Mouse (Mus musculus) heart, embryonic 10.5 days (tissue): ENCODE data around the gene Phactr2. TPM values are rescaled to one million over a fixed set of nuclear protein-coding genes. Genes with fewer than 3 reads are reported as not detected.

ENCODE experiments used
- DNase-seq: peaks from one replicate; pipeline ENCODE4 v3.0.0-alpha.2; 2017; ENCODE audit warnings: low spot score
- H3K27ac ChIP-seq: fragments of 300-500 bp; sonication (generic); 2 replicates; pipeline ENCODE4 v1.5.1; 2016; ENCODE audit warnings: mild to moderate bottlenecking
- H3K27me3 ChIP-seq: fragments of 300-500 bp; sonication (generic); 2 replicates; pipeline ENCODE4 v1.6.1; 2016; ENCODE audit warnings: mild to moderate bottlenecking; ENCODE audit not compliant: poor library complexity, insufficient read depth, severe bottlenecking
- H3K36me3 ChIP-seq: fragments of 300-500 bp; sonication (generic); 2 replicates; pipeline ENCODE4 v1.6.1; 2016; ENCODE audit warnings: mild to moderate bottlenecking, moderate library complexity
- H3K4me1 ChIP-seq: fragments of 300-500 bp; sonication (generic); 2 replicates; pipeline ENCODE4 v1.6.1; 2016; ENCODE audit warnings: mild to moderate bottlenecking
- H3K4me3 ChIP-seq: fragments of 300-500 bp; sonication (generic); 2 replicates; pipeline ENCODE4 v1.5.1; 2016; ENCODE audit warnings: mild to moderate bottlenecking, moderate library complexity
- H3K9me3 ChIP-seq: fragments of 300-500 bp; sonication (generic); 2 replicates; pipeline ENCODE4 v1.6.1; 2016; ENCODE audit warnings: mild to moderate bottlenecking, moderate library complexity
- WGBS: fragments of 180-500 bp; shearing (Covaris S2); methylation state at CpG from one replicate; pipeline ENCODE4 v1.1.7; 2016; 5-methylcytosine and 5-hydroxymethylcytosine counted together
- polyA plus RNA-seq: library from polyadenylated mRNA; unstranded; fragments of >200 nt; fragmentation: Nextera tagmentation; extraction: Ambion mirVana; gene quantifications from 2 replicates; pipeline ENCODE4 v1.2.1, GENCODE M21; 2016

Phactr2 gene
- polyA plus RNA-seq, 1 experiment from 2014 or later: 53.3 TPM

DNA sequence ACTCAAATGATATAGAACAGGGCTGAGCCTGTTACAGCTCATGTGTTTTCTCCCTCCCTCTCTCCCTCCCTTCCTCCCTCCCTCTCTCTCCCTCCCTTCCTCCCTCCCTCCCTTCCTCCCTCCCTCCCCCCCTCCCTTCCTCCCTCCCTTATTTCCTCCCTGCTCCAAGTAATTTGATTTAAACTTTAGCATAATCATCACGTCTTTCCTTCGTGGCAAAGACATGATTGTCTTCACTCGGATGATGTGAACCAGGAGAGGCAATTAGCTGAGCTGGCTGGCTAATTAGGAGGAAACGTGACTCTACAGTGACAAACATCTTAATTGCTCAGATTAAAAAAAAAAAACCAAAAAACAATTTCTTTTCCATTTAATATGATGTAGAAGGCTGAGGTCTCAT is 55.0 kb downstream of the Phactr2 start:
- H3K4me1 ChIP-seq: no peaks in the 10 kb centered on the region
- DNase-seq: no peak
- H3K4me3 ChIP-seq: no peak overlapping the region
- no peaks in the 10 kb centered on the region for H3K9me3 ChIP-seq
- no peaks in the 10 kb centered on the region for H3K27me3 ChIP-seq
- no peaks in the 10 kb centered on the region for H3K36me3 ChIP-seq
- WGBS: 70% methylated on average over 4 of the region's 4 CpGs
- no peak overlapping the region for H3K27ac ChIP-seq

DNA sequence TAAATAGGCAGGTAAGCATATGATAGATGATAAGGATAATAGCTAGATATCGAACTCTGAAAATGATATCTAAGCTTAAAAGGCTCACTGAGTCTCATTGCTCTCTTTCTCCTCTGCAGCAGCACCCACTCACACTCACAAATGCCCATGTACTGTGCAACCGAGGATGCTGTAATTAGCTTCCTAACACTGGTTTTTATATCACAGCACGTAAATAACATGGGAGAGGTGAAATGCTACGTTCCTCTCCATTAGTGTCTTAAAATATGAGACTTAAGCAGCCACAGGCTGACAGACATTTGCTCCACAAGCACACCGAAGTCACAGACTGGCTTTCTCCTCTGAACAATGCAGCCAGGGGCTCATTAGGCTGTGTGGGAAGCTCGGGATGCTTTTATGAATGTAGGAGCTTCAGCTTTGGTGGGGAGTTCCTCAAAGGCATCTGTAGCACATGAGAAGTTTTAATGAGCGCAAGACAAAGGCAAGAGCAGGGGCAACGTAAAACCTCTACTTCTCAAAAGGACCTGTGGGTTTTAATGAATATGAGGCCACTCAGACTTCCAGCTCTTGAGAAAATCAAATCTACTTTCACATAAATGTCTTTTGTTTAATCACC is 58.6 kb downstream of the Phactr2 start:
- H3K4me3 ChIP-seq: no peak overlapping the region
- peaks cover 7% of the 10 kb centered on the region; the same call in 1 of the 2 replicates for H3K4me1 ChIP-seq
- 78% methylated on average over 8 of the region's 8 CpGs for WGBS
- no peaks in the 10 kb centered on the region for H3K9me3 ChIP-seq
- no peaks in the 10 kb centered on the region for H3K27me3 ChIP-seq
- H3K36me3 ChIP-seq: no peaks in the 10 kb centered on the region
- no peak overlapping the region for H3K27ac ChIP-seq
- DNase-seq: no peak

DNA sequence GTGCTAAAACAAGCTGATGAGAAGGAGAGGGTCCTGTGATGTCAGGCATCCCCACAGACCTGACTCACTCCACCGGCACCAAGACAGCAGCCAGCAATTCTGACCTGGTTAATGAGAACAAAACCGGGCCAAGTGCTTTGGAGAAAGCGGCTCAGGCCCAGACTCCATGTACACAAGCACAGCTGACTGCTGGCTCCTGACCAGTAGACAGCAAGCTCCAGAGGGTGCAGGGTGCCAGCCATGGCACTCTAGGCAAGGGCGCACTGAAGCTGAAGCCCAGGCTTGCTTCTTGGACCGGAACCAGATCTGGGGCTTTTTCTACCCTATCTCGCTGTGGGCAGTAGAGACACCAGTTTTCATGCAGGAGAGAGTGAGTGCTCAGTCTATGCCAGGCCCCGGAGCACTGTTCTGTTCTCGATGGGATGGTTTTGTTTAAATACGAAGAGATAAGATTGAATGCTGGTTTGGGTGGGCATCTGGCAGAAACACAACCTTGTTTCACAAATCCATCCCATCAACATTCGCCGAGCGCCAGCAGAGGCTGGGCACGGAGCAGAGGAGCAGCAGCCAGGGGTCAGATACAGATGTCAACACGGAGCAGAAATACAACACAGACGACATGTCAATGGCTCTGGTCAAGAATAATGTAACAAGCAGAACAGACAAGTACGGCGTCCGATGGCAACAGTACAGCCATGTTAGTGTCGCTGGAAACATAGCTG is 61.8 kb downstream of the Phactr2 start:
- no peak for DNase-seq
- no peaks in the 10 kb centered on the region for H3K27me3 ChIP-seq
- WGBS: 73% methylated on average over 19 of the region's 19 CpGs
- H3K4me1 ChIP-seq: peaks cover 11% of the 10 kb centered on the region
- no peaks in the 10 kb centered on the region for H3K9me3 ChIP-seq
- H3K27ac ChIP-seq: peak overlapping the region; percentile 47; the same call in 1 of the 2 replicates
- no peak overlapping the region for H3K4me3 ChIP-seq
- no peaks in the 10 kb centered on the region for H3K36me3 ChIP-seq

DNA sequence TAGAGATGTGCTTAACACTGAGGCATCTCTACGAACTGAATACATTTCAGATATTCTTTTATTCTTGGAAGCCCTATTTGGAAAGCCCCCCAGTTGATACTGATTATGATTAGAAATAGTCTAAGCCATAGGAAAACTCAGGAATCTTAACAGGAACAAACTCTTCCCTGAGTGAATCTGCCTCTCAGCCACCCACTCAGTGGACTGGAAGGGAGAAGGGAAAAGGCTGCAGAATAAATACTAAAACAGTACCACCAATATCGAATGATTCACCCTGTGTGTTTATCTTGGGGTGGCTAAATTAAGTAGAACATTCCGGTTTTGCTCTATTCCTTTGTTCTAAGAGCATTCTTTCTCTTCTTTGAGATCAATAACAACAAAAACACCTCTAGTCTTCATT is 63.2 kb downstream of the Phactr2 start:
- DNase-seq: no peak
- no peak overlapping the region for H3K27ac ChIP-seq
- no peaks in the 10 kb centered on the region for H3K27me3 ChIP-seq
- H3K9me3 ChIP-seq: no peaks in the 10 kb centered on the region
- WGBS: 80% methylated on average over 3 of the region's 3 CpGs
- H3K4me1 ChIP-seq: peaks cover 11% of the 10 kb centered on the region
- no peaks in the 10 kb centered on the region for H3K36me3 ChIP-seq
- H3K4me3 ChIP-seq: no peak overlapping the region

DNA sequence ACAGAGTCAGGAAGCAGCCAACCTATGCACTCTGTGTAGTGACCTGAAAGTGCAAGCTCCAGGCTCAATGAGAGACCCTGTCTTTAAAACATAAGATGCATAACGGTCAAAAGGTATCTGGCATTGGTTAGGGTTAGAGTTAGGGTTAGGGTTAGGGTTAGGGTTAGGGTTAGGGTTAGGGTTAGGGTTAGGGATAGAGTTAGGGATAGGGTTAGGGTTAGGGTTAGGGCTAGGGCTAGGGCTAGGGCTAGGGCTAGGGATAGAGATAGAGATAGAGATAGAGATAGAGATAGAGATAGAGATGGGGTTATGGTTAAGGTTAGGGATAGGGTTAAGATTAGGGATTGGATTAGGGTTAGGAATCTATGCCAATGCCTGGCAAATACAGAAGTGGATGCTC is 72.2 kb downstream of the Phactr2 start:
- H3K27ac ChIP-seq: no peak overlapping the region
- H3K4me1 ChIP-seq: no peaks in the 10 kb centered on the region
- DNase-seq: no peak
- 75% methylated on average over 1 of the region's 1 CpGs for WGBS
- H3K9me3 ChIP-seq: no peaks in the 10 kb centered on the region
- no peak overlapping the region for H3K4me3 ChIP-seq
- no peaks in the 10 kb centered on the region for H3K27me3 ChIP-seq
- no peaks in the 10 kb centered on the region for H3K36me3 ChIP-seq

DNA sequence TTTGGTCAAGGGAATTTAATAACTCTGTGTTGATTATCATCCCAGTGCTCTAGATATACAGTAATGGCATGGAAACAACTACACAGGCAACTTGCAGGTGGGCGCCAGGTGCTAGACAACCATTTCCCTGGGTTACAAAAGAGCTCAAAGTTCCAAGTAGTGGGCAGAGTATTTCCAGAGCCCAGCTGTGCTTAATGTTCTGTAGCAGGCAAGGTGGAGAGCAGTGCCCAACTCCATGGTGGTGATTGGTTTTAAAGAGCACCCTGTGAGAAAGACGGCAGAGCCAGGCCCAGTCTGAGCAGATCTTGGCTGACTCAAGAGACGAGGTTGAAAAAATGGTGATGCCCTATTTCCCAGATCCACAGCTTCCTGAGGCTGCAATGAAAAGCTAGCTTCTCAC is 78.5 kb downstream of the Phactr2 start:
- Histone ChIP-seq H3K27me3 (no peaks in the 10 kb centered on the region), H3K36me3 (no peaks in the 10 kb centered on the region), H3K4me1 (no peaks in the 10 kb centered on the region), H3K4me3 (no peak overlapping the region), H3K9me3 (no peaks in the 10 kb centered on the region), H3K27ac (no peak overlapping the region)
- no peak for DNase-seq
- 83% methylated on average over 3 of the region's 3 CpGs for WGBS

DNA sequence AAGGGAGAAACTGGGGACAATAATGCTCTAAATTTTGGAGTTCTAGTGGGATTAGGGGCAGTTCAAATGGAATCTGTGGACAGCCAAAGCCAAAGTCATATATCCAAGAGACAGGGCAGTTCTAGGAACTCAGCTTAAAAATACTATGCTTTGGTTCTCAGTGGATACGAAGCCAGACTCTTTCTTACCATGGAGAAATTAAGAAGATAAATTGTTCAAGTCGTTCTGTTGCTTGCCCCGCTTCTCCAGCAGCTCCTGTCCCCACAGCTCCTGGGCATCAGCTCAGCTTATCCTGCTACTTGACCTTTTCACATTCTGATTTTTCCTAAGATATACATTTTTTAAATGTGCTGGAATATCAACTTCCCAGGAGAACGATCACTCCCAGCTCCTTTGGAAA is 80.2 kb downstream of the Phactr2 start:
- Histone ChIP-seq H3K27ac (no peak overlapping the region), H3K9me3 (no peaks in the 10 kb centered on the region), H3K27me3 (no peaks in the 10 kb centered on the region), H3K4me3 (no peak overlapping the region), H3K36me3 (no peaks in the 10 kb centered on the region), H3K4me1 (peaks cover 6% of the 10 kb centered on the region)
- WGBS: 89% methylated on average over 4 of the region's 4 CpGs
- no peak for DNase-seq

DNA sequence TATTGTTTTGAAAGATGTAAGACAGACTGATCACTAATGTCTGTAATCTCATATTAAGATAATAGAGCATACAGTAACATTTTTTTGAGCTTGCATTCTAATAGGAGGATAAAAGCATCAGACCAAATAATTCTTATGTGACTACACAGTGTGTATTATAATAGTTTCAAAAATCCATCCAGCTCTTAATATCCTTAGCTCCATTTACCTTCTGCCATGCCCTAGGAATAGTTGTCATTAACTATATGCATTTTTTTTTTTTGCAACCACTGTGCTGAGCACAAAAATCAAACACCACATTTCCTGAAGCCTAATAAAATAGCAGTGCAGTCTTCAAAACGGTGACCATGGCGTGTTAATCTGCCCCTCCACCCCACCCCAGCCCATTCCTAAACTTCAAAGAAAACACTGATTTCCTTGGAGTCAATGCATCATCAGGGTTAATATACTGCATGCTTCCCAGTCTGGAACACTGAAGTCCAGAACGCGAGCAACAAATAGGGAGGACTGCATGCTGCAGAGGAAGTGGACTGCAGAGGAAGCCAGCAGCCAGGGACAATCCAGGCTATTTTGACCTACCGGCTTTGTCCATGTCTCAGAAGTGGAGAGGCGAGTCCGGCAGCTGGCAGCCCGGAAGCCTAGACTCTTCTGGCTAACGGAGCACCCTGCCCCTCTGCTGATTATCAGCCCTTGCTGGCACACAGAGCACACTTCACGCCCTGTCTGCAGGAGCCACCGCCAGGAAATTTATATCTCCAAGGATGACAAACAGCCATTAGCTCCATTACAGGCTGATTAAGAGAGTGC is 85.9 kb downstream of the Phactr2 start:
- Histone ChIP-seq H3K9me3 (no peaks in the 10 kb centered on the region), H3K36me3 (no peaks in the 10 kb centered on the region), H3K27ac (peak overlapping the region; percentile 80), H3K4me1 (peaks cover 19% of the 10 kb centered on the region), H3K27me3 (no peaks in the 10 kb centered on the region), H3K4me3 (peak overlapping the region; percentile 45)
- peak; percentile 81 for DNase-seq
- WGBS: 9% methylated on average over 11 of the region's 11 CpGs

DNA sequence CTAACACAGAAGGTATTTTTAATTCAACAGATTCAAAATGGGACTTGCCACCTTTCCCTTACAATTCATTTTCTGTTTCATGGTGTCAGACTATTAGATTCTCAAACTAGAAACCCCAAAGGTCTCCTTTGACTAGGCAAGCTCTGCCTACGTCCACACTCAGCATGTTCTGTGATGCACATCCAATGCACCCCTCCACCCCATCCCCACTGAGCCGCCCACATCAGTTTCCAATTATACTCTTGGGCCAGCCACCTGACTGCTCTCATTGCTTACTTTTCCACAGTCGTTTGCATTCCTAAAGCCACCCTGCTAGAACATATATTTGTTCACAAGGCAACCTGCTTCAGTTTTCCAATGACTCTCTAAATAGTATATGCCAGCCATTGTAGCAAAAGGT is 89.3 kb downstream of the Phactr2 start:
- Histone ChIP-seq H3K4me3 (no peak overlapping the region), H3K36me3 (no peaks in the 10 kb centered on the region), H3K27ac (no peak overlapping the region), H3K4me1 (peaks cover 19% of the 10 kb centered on the region), H3K27me3 (no peaks in the 10 kb centered on the region), H3K9me3 (no peaks in the 10 kb centered on the region)
- 63% methylated on average over 3 of the region's 3 CpGs for WGBS
- no peak for DNase-seq

DNA sequence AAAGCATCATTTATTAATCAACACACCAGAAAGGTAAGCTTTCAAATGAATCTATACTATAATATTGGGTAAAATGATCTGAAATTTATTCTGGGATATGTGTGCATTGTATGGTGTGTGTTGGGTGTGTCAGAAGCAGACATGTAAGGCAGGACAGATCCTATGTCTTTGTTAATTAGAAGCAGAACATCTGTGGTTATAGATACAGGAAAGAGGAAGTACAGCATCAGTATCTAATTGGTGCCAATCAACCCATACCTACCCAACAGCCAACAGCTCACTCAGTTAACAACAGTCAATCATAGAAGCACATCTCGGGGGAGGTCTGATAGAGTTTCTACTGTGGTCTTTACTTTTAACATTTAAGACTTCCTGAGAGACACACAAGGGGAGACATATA is 96.3 kb downstream of the Phactr2 start:
- Histone ChIP-seq H3K27ac (no peak overlapping the region), H3K36me3 (no peaks in the 10 kb centered on the region), H3K4me3 (no peak overlapping the region), H3K9me3 (no peaks in the 10 kb centered on the region), H3K27me3 (no peaks in the 10 kb centered on the region), H3K4me1 (peaks cover 24% of the 10 kb centered on the region)
- DNase-seq: no peak
- 79% methylated on average over 1 of the region's 1 CpGs for WGBS

DNA sequence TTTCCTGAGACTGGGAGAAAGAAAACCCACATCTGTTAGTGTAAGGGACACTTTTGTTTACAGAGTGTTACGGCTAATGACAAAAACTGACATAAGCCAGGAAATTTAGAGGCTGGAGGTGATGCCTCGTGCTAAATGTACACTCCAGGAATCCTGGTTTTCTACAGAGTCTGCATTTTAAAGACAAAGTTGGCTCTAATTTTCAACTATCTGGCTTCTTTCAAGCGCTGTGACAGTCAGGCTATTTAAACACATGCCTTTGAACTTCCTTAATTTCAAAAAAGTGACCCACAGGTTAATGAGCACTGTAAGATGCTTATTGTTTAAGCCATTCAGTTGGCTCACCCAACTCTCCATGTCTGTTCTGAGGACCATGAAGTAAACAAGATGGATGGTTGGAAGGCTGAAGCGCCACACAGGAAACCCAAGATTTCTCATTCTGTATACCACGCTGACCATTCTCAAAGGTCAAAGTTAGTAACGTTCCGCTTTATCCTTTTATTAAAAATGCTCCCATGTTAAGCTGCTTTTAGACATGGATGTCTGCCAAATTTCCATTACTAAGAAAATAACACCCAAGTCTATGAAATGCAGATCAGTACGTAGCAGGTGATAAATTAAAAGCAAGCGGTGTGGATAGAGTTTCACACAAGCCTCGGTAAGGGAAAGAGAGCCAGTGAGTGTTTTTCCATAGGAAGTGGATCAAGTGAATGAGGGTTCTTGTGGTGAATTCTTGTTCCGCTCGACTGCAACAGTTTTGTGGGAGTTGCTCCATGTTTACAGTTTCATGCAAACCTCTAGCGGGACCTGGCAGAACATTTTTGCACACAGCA is 97.6 kb downstream of the Phactr2 start:
- H3K4me1 ChIP-seq: peaks cover 27% of the 10 kb centered on the region
- 75% methylated on average over 13 of the region's 13 CpGs for WGBS
- no peaks in the 10 kb centered on the region for H3K27me3 ChIP-seq
- H3K27ac ChIP-seq: no peak overlapping the region
- H3K4me3 ChIP-seq: no peak overlapping the region
- DNase-seq: no peak
- no peaks in the 10 kb centered on the region for H3K9me3 ChIP-seq
- H3K36me3 ChIP-seq: no peaks in the 10 kb centered on the region

DNA sequence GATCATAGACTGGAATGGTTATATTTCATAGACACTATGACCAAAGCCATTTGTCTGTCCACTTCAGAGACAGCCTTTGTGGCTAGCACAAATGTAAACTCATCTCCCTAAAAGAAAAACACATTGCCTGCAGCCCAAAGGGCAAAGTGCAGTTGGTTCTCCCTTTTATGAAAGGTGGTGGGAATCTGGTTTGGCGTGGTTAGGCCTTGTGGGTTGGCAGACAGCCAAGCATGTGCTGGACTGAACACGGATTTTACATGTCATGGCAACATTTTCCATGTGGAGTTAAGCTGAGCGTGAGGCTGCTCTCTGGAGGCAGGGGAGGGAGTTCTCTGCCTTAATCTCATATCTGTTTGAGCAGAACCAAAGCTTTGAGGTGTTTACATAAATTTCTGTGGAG is 98.4 kb downstream of the Phactr2 start:
- DNase-seq: no peak
- no peaks in the 10 kb centered on the region for H3K27me3 ChIP-seq
- H3K9me3 ChIP-seq: no peaks in the 10 kb centered on the region
- no peaks in the 10 kb centered on the region for H3K36me3 ChIP-seq
- 0 out of 2 replicates have a peak overlapping the region, but pooled peaks have one; percentile 36 for H3K27ac ChIP-seq
- WGBS: 67% methylated on average over 3 of the region's 3 CpGs
- H3K4me1 ChIP-seq: peaks cover 27% of the 10 kb centered on the region
- H3K4me3 ChIP-seq: no peak overlapping the region
